Mouse (Mus musculus) liver, embryonic 15.5 days (tissue): ENCODE results near the gene Aox2. TPM values are rescaled to one million over a fixed set of nuclear protein-coding genes. Genes with fewer than 3 reads are reported as not detected.

Source experiments
- ATAC-seq: fragments of 200-750 bp; cut with Nextera tagmentation; 2 replicates; pipeline ENCODE4 v1.8.0; 2017; ENCODE audit warnings: moderate number of reproducible peaks, mild to moderate bottlenecking, moderate library complexity; ENCODE audit not compliant: insufficient read depth
- H3K27ac ChIP-seq: fragments of 300-500 bp; sonication (generic); replicated peaks from 2 replicates; pipeline ENCODE4 v1.5.1; 2015; ENCODE audit warnings: mild to moderate bottlenecking, inconsistent platforms
- H3K27me3 ChIP-seq: fragments of 300-500 bp; sonication (generic); 2 replicates; pipeline ENCODE4 v1.6.1; 2015; ENCODE audit warnings: mild to moderate bottlenecking, inconsistent platforms
- H3K36me3 ChIP-seq: fragments of 300-500 bp; sonication (generic); replicated peaks from 2 replicates; pipeline ENCODE4 v1.6.1; 2015; ENCODE audit warnings: moderate library complexity, mild to moderate bottlenecking, inconsistent platforms
- H3K4me1 ChIP-seq: fragments of 300-500 bp; sonication (generic); replicated peaks from 2 replicates; pipeline ENCODE4 v1.6.1; 2015; ENCODE audit warnings: inconsistent platforms
- H3K4me2 ChIP-seq: fragments of 300-500 bp; sonication (generic); 2 replicates; pipeline ENCODE4 v1.6.1; 2015; ENCODE audit warnings: moderate library complexity, mild to moderate bottlenecking, inconsistent platforms
- H3K4me3 ChIP-seq: fragments of 300-500 bp; sonication (generic); replicated peaks from 2 replicates; pipeline ENCODE4 v1.5.1; 2015; ENCODE audit warnings: mild to moderate bottlenecking, inconsistent platforms
- H3K9ac ChIP-seq: fragments of 300-500 bp; sonication (generic); 2 replicates; pipeline ENCODE4 v1.6.1; 2015; ENCODE audit warnings: moderate library complexity, mild to moderate bottlenecking, inconsistent platforms
- H3K9me3 ChIP-seq: fragments of 300-500 bp; sonication (generic); replicated peaks from 2 replicates; pipeline ENCODE4 v1.6.1; 2016; ENCODE audit warnings: inconsistent platforms
- WGBS: fragments of 180-500 bp; shearing (Covaris S2); methylation state at CpG from one replicate; pipeline ENCODE4 v1.1.7; 2015; ENCODE audit warnings: mixed read lengths; ENCODE audit not compliant: insufficient replicate concordance; 5-methylcytosine and 5-hydroxymethylcytosine counted together
- polyA plus RNA-seq: library from polyadenylated mRNA; unstranded; fragments of >200 nt; fragmentation: Nextera tagmentation; extraction: Ambion mirVana; gene quantifications from 2 replicates; pipeline ENCODE4 v1.2.1, GENCODE M21; 2015

The Aox2 gene
- polyA plus RNA-seq, 1 experiment from 2014 or later = not detected

DNA sequence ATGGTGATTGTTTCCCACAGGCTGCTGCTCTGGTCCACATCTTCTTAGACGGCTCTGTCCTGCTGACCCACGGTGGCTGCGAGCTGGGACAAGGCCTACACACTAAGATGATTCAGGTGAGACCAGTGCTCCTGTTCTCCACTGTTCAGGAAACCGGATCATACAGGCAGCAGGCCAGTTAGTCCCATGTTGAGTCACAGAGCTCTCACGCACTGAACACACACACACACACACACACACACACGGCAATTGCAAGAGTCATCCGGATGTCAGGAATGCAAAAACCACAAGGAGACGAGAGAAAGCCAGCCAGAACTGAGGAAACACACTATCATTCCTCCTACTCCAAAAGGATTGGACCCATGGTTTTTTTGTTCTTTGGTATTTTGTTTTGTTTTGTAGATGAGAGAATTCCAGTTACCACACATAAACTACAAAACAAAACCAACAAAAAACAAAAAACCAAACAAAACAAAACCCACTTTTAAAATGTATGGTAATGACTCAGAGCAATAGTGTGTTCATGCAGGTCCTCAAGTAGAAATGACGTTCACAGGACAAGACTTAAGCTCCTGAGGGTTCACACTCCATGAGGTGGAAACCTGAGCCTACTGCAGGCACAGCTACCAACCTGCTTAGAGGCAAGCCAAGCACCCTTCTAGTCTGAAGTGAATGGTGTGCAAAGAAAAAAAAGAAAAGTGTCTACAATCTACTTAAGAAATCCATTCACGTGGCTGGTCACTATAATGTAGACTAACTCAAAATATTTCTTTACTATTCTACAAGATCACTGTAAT, 20.7 kb upstream of the Aox2 start:
- Histone ChIP-seq H3K4me1 (no peaks in the 10 kb centered on the region), H3K9ac (no peak overlapping the region), H3K4me3 (no peak overlapping the region), H3K9me3 (no peaks in the 10 kb centered on the region), H3K36me3 (no peaks in the 10 kb centered on the region), H3K27me3 (no peaks in the 10 kb centered on the region), H3K4me2 (no peak overlapping the region), H3K27ac (no peak overlapping the region)
- 58% methylated on average over 10 of the region's 10 CpGs for WGBS
- no peak for ATAC-seq

DNA sequence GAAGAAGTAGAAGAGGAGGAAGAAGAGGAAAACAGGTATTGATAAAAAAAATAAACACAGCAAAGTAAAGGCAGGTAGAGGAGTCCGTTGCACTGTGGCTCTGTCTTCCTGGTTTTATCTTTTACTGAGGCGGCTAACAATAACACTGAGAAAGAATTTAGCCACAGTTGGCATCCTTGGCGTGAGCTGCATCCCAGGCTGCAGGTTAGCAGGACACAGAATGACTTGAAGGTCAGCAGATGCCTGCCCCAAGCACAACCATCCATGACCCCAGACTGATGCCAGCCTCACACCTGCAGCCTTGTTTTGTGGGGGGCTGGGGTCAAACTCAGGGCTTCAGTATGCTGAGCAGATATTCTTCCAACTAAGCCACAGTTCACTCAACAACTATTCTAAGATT, 17.8 kb upstream of the Aox2 start:
- 54% methylated on average over 3 of the region's 3 CpGs for WGBS

GRCm38 (mm10) chr1:58268231-58268630, 9.9 kb upstream of the Aox2 start:
- Histone ChIP-seq H3K4me1 (no peaks in the 10 kb centered on the region), H3K4me2 (no peak overlapping the region), H3K27me3 (no peaks in the 10 kb centered on the region), H3K36me3 (no peaks in the 10 kb centered on the region), H3K27ac (no peak overlapping the region), H3K4me3 (no peak overlapping the region), H3K9me3 (no peaks in the 10 kb centered on the region), H3K9ac (no peak overlapping the region)
- ATAC-seq = no peak
- WGBS = 64% methylated on average over 2 of the region's 2 CpGs

More for the DNA sequence above, 17.8 kb upstream of the Aox2 start:
- Histone ChIP-seq H3K4me3 (no peak overlapping the region), H3K36me3 (no peaks in the 10 kb centered on the region), H3K27me3 (no peaks in the 10 kb centered on the region), H3K27ac (no peak overlapping the region), H3K4me1 (no peaks in the 10 kb centered on the region), H3K9ac (no peak overlapping the region), H3K9me3 (no peaks in the 10 kb centered on the region), H3K4me2 (no peak overlapping the region)
- no peak for ATAC-seq

GRCm38 (mm10) chr1:58270807-58271569, 7.1 kb upstream of the Aox2 start:
- H3K4me2 ChIP-seq = no peak overlapping the region
- no peaks in the 10 kb centered on the region for H3K4me1 ChIP-seq
- H3K27me3 ChIP-seq = no peaks in the 10 kb centered on the region
- H3K4me3 ChIP-seq = no peak overlapping the region
- WGBS = 45% methylated on average over 6 of the region's 6 CpGs
- H3K36me3 ChIP-seq = no peaks in the 10 kb centered on the region
- H3K9ac ChIP-seq = no peak overlapping the region
- no peak for ATAC-seq
- H3K9me3 ChIP-seq = no peaks in the 10 kb centered on the region
- no peak overlapping the region for H3K27ac ChIP-seq

GRCm38 (mm10) chr1:58275879-58276278, 2.2 kb upstream of the Aox2 start:
- Histone ChIP-seq H3K4me1 (no peaks in the 10 kb centered on the region), H3K4me3 (no peak overlapping the region), H3K4me2 (no peak overlapping the region), H3K9ac (no peak overlapping the region), H3K36me3 (no peaks in the 10 kb centered on the region), H3K27ac (no peak overlapping the region), H3K9me3 (no peaks in the 10 kb centered on the region), H3K27me3 (no peaks in the 10 kb centered on the region)
- WGBS = 25% methylated on average over 9 of the region's 9 CpGs
- ATAC-seq = no peak

DNA sequence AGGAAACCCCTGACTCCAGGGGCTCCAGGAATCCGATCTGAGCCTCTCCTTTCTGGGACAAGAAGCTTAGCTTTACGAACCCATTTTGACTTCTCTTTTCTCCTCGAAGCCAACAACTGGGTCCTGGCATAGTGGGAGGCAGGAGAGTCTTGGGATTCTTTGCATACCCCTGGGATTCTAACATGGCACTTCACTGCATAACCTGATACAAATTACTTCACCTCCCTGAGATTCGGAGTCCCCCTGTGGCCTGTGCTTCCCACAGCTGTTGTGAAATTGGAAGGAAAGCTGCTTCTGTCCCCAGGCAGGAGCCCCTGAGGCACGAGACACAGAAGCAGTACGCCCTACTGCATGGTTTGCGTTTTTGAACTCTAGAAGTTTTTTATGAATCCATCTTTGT, 387 bp downstream of the Aox2 start:
- Histone ChIP-seq H3K4me2 (no peak overlapping the region), H3K4me1 (no peaks in the 10 kb centered on the region), H3K27me3 (no peaks in the 10 kb centered on the region), H3K4me3 (no peak overlapping the region), H3K9ac (no peak overlapping the region), H3K27ac (no peak overlapping the region), H3K36me3 (no peaks in the 10 kb centered on the region), H3K9me3 (no peaks in the 10 kb centered on the region)
- 57% methylated on average over 7 of the region's 7 CpGs for WGBS
- no peak for ATAC-seq

GRCm38 (mm10) chr1:58280381-58280780, 2.3 kb downstream of the Aox2 start:
- no peak overlapping the region for H3K4me3 ChIP-seq
- H3K27me3 ChIP-seq = no peaks in the 10 kb centered on the region
- H3K27ac ChIP-seq = no peak overlapping the region
- 59% methylated on average over 4 of the region's 4 CpGs for WGBS
- H3K36me3 ChIP-seq = no peaks in the 10 kb centered on the region
- ATAC-seq = no peak
- no peak overlapping the region for H3K9ac ChIP-seq
- H3K9me3 ChIP-seq = no peaks in the 10 kb centered on the region
- no peaks in the 10 kb centered on the region for H3K4me1 ChIP-seq
- H3K4me2 ChIP-seq = no peak overlapping the region

- no peaks in the 10 kb centered on the region for H3K9me3 ChIP-seq
- no peak overlapping the region for H3K27ac ChIP-seq
- no peaks in the 10 kb centered on the region for H3K4me1 ChIP-seq
- no peaks in the 10 kb centered on the region for H3K36me3 ChIP-seq
- no peak overlapping the region for H3K4me3 ChIP-seq
- H3K27me3 ChIP-seq = no peaks in the 10 kb centered on the region
- 69% methylated on average over 13 of the region's 13 CpGs for WGBS
- no peak for ATAC-seq
- H3K4me2 ChIP-seq = no peak overlapping the region
- no peak overlapping the region for H3K9ac ChIP-seq
These were observed 3.0 kb downstream of the Aox2 start for GRCm38 (mm10) chr1:58280939-58281624.

GRCm38 (mm10) chr1:58281625-58281988, 3.5 kb downstream of the Aox2 start:
- no peak for ATAC-seq
- 56% methylated on average over 4 of the region's 4 CpGs for WGBS
- Histone ChIP-seq H3K9me3 (no peaks in the 10 kb centered on the region), H3K27ac (no peak overlapping the region), H3K4me3 (no peak overlapping the region), H3K9ac (no peak overlapping the region), H3K36me3 (no peaks in the 10 kb centered on the region), H3K27me3 (no peaks in the 10 kb centered on the region), H3K4me1 (no peaks in the 10 kb centered on the region), H3K4me2 (no peak overlapping the region)

- H3K27me3 ChIP-seq = no peaks in the 10 kb centered on the region
- no peaks in the 10 kb centered on the region for H3K4me1 ChIP-seq
- no peak overlapping the region for H3K4me3 ChIP-seq
- H3K9ac ChIP-seq = no peak overlapping the region
- no peak overlapping the region for H3K27ac ChIP-seq
- 40% methylated on average over 7 of the region's 7 CpGs for WGBS
- no peak for ATAC-seq
- no peaks in the 10 kb centered on the region for H3K36me3 ChIP-seq
- no peaks in the 10 kb centered on the region for H3K9me3 ChIP-seq
- no peak overlapping the region for H3K4me2 ChIP-seq
These were observed 6.4 kb downstream of the Aox2 start for GRCm38 (mm10) chr1:58284505-58284904.

GRCm38 (mm10) chr1:58288091-58288490, 10.0 kb downstream of the Aox2 start:
- no peak for ATAC-seq
- Histone ChIP-seq H3K4me1 (no peaks in the 10 kb centered on the region), H3K27ac (no peak overlapping the region), H3K9ac (no peak overlapping the region), H3K4me3 (no peak overlapping the region), H3K27me3 (no peaks in the 10 kb centered on the region), H3K4me2 (no peak overlapping the region), H3K9me3 (no peaks in the 10 kb centered on the region), H3K36me3 (no peaks in the 10 kb centered on the region)
- 63% methylated on average over 3 of the region's 3 CpGs for WGBS
